Mouse (Mus musculus) bone marrow, adult 2 months (tissue): ENCODE data around the gene Gstm2. TPM values are rescaled to one million over a fixed set of nuclear protein-coding genes. Genes with fewer than 3 reads are reported as not detected.
"Not testable (repeated sequence)": the region's sequence is repeated elsewhere in the genome, so short reads cannot be mapped to it uniquely, and the experiment has no call there.

Experiments used
- H3K27ac ChIP-seq: fragments of 200-500 bp; 2 replicates; pipeline ENCODE4 v1.5.1; 2012; ENCODE audit warnings: low read depth, mild to moderate bottlenecking, control low read depth, inconsistent platforms, low read length; ENCODE audit not compliant: control insufficient read depth, poor library complexity, insufficient read depth
- H3K4me1 ChIP-seq: fragments of 200-500 bp; 2 replicates; pipeline ENCODE4 v1.6.1; 2011; ENCODE audit warnings: low read length; ENCODE audit not compliant: control insufficient read depth, insufficient read depth
- H3K4me3 ChIP-seq: fragments of 200-500 bp; replicated peaks from 2 replicates; pipeline ENCODE3; 2011; ENCODE audit warnings: mild to moderate bottlenecking, low read depth, low read length, control low read depth; ENCODE audit not compliant: control insufficient read depth
- CTCF ChIP-seq: fragments of 200-500 bp; IDR thresholded peaks from 2 replicates; pipeline ENCODE4 v1.5.1; 2011; ENCODE audit warnings: low read length, control low read depth; ENCODE audit not compliant: control insufficient read depth, insufficient read depth
- POLR2A ChIP-seq: fragments of 200-500 bp; IDR thresholded peaks from 2 replicates; pipeline ENCODE4 v1.6.1; 2011; ENCODE audit warnings: low read depth, mild to moderate bottlenecking, control low read depth, low read length, borderline replicate concordance; ENCODE audit not compliant: control insufficient read depth
- WGBS: fragments of 180-500 bp; shearing (Covaris S2); methylation state at CpG from one replicate; pipeline ENCODE4 v1.1.7; 2018; 5-methylcytosine and 5-hydroxymethylcytosine counted together
- polyA plus RNA-seq: library from polyadenylated mRNA; stranded (reverse); fragments of >200 nt; gene quantifications from 2 replicates; pipeline ENCODE4 v1.2.4, GENCODE M21; 2011; ENCODE audit warnings: low replicate concordance; ENCODE audit not compliant: missing spikeins, insufficient read depth, insufficient read length

Gstm2 gene
- polyA plus RNA-seq, 1 experiment = 10.5 TPM

DNA sequence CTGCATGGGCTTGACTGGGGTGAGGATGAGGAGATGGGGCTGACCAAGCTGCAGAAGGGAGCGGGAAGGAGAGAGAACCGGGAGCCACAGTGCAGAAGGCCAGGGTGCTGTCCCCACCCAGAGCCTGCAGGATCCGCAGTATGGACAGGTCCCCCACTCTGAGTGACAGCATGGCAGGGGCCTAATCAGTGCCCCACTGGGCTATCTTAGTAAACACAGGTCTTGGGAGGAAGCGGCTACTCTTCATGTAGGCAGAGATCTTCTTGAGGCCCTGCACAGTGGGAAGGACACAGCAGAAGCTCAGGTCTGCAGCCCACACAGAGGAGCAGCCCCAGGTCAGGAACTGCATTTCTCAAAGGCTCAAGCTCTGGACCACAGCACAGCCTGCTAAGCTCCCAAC lies 22.2 kb downstream of the Gstm2 start:
- Histone ChIP-seq H3K27ac (no peak overlapping the region), H3K4me3 (no peak overlapping the region), H3K4me1 (no peaks in the 10 kb centered on the region; the same call in 1 of the 2 replicates)
- 77% methylated on average over 4 of the region's 4 CpGs for WGBS
- TF ChIP-seq CTCF (no peak), POLR2A (no peak)

- not testable (repeated sequence) for H3K4me3 ChIP-seq, H3K27ac ChIP-seq, H3K4me1 ChIP-seq
- 81% methylated on average over 9 of the region's 9 CpGs for WGBS
Measured at GRCm38 (mm10) chr3:107955260-107955659, 31.0 kb downstream of the Gstm2 start.

DNA sequence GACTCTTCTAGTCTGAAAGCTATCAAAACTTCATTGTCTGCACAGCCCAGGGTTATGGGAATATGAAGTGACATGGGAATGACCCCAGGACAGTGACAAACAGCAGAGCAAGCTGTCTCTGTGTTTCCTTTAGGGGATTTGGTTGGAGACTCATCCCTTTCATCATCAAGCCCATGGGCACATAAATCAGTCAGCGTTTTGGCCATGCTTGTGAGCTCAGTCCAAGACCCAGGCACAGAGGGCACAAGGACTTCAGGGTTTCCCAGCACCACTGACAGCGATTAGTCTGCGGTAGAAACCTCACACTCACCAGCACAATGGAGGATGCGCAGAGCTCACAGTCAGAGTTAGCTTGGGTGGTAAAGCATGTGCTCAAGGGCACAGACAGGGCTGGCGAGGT lies 32.3 kb downstream of the Gstm2 start:
- Histone ChIP-seq H3K4me1 (no peaks in the 10 kb centered on the region), H3K4me3 (no peak overlapping the region), H3K27ac (no peak overlapping the region)
- WGBS = 83% methylated on average over 5 of the region's 5 CpGs
- TF ChIP-seq CTCF = no peak

- no peak overlapping the region for H3K27ac ChIP-seq
- 18% methylated on average over 6 of the region's 6 CpGs for whole genome bisulfite sequencing
- peak; percentile 88 for TF ChIP-seq CTCF
- no peak for TF ChIP-seq POLR2A
Measured at GRCm38 (mm10) chr3:107953328-107953755, 32.9 kb downstream of the Gstm2 start.

DNA sequence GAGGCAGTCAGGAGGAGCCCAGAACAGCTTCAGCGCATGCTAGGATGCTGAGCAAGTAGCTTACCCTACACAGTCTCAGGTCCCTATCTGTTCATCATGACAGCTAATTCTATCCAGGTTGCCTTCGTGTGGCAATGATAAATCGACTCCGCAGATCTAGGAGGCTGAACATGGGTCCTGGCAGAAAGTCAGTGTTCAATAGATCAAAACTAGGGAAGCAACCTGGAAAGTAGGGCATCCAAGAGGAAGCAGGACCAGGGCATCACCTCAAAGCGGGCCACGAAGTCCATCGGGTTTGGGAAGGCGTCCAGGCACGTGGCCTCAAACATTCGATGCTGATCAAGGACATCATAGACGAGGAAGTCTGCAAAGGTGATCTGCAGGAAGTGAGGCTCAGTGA lies 35.7 kb downstream of the Gstm2 start:
- 72% methylated on average over 11 of the region's 11 CpGs for WGBS
- H3K27ac ChIP-seq = no peak overlapping the region
- no peaks in the 10 kb centered on the region for H3K4me1 ChIP-seq
- no peak overlapping the region for H3K4me3 ChIP-seq
- no peak for TF ChIP-seq POLR2A

More at GRCm38 (mm10) chr3:107953328-107953755, 32.9 kb downstream of the Gstm2 start:
- Histone ChIP-seq H3K4me3 (no peak overlapping the region), H3K4me1 (no peaks in the 10 kb centered on the region)

DNA sequence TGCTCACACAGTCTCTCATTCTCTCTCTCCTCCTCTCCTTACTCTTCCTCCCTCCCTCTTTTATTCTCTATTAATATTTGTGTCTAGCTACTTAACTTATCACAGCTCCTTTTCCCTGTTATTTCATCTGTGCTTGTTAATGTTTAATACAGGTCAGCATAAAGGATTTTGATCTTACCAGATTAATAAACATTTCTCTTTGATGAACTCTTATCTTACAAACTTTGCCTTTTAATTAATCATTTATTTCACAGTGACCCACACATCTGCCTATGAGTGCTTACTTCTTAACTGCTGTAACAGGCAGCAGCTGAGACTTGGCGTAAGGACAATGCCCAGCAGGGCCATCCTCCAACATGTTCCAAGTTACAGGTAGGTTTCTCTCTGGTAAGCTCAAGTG lies 36.8 kb downstream of the Gstm2 start:
- WGBS = 93% methylated on average over 1 of the region's 1 CpGs
- H3K4me1 ChIP-seq, H3K4me3 ChIP-seq, H3K27ac ChIP-seq: not testable (repeated sequence)

- H3K27ac ChIP-seq = no peak overlapping the region
- TF ChIP-seq POLR2A = no peak
- TF ChIP-seq CTCF = peak; percentile 18; the same call in 1 of the 2 replicates
- H3K4me1 ChIP-seq = no peaks in the 10 kb centered on the region
- H3K4me3 ChIP-seq = no peak overlapping the region
- WGBS = 63% methylated on average over 4 of the region's 4 CpGs
Measured at GRCm38 (mm10) chr3:107945729-107946128, 40.5 kb downstream of the Gstm2 start.

GRCm38 (mm10) chr3:107943239-107943990 lies 42.8 kb downstream of the Gstm2 start, which contains the start of gene Gstm6:
Gene Gstm6, minus strand, starts transcription at chr3:107943749.
- H3K4me3 ChIP-seq = no peak within 1 kb of the TSS
- WGBS = 71% methylated on average over 20 of the region's 20 CpGs
- H3K27ac ChIP-seq = no peak within 1 kb of the TSS
- TF ChIP-seq CTCF = no peak
- H3K4me1 ChIP-seq = no peaks in the 10 kb centered on the region; the same call in 1 of the 2 replicates

DNA sequence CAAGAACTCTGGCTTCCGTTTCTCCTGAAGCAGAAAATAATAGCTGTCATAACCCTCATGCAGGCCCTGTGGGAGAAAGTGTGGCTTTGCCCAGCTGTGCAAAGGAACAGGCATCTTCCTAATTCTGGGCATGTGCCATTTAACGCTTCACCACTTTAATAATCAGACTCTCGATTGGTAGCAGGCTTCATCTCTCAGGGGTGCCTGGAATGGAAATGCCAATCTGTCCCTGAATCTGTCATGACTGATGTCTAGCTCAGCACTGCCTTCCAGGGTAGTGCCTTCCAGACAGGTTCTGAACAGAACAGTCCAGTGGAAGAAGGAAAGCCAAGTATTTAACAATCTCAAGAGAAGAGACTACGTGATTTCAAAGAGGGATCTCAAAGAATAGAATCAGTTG lies 45.0 kb downstream of the Gstm2 start:
- 77% methylated on average over 4 of the region's 4 CpGs for WGBS
- no peak for TF ChIP-seq POLR2A
- TF ChIP-seq CTCF = no peak
- Histone ChIP-seq H3K4me1 (no peaks in the 10 kb centered on the region; the same call in 1 of the 2 replicates), H3K27ac (no peak overlapping the region), H3K4me3 (no peak overlapping the region)
